Mouse (Mus musculus) heart, embryonic 11.5 days (tissue): ENCODE results near the gene Disc1. TPM values are rescaled to one million over a fixed set of nuclear protein-coding genes. Genes with fewer than 3 reads are reported as not detected.

Source experiments
- ATAC-seq: fragments of 200-750 bp; cut with Nextera tagmentation; replicated peaks from 2 replicates; pipeline ENCODE4 v1.8.0; 2017; ENCODE audit warnings: moderate library complexity; ENCODE audit not compliant: insufficient number of reproducible peaks, low FRiP score, low TSS enrichment
- H3K27ac ChIP-seq: fragments of 300-500 bp; sonication (generic); 2 replicates; pipeline ENCODE4 v1.5.1; 2014; ENCODE audit warnings: mild to moderate bottlenecking, low read depth, low read length
- H3K27me3 ChIP-seq: fragments of 300-500 bp; sonication (generic); 2 replicates; pipeline ENCODE4 v1.6.1; 2014; ENCODE audit warnings: mild to moderate bottlenecking, low read length, mixed read lengths; ENCODE audit not compliant: control insufficient read depth, insufficient read depth
- H3K36me3 ChIP-seq: fragments of 300-500 bp; sonication (generic); 2 replicates; pipeline ENCODE4 v1.6.1; 2014; ENCODE audit warnings: mild to moderate bottlenecking, low read length, moderate library complexity, mixed read lengths; ENCODE audit not compliant: control insufficient read depth, insufficient read depth
- H3K4me1 ChIP-seq: fragments of 300-500 bp; sonication (generic); 2 replicates; pipeline ENCODE4 v1.6.1; 2014; ENCODE audit warnings: low read length; ENCODE audit not compliant: control insufficient read depth, insufficient read depth
- H3K4me2 ChIP-seq: fragments of 300-500 bp; sonication (generic); 2 replicates; pipeline ENCODE4 v1.6.1; 2014; ENCODE audit warnings: mild to moderate bottlenecking, moderate library complexity
- H3K4me3 ChIP-seq: fragments of 300-500 bp; sonication (generic); 2 replicates; pipeline ENCODE4 v1.5.1; 2014; ENCODE audit warnings: low read depth, low read length
- H3K9ac ChIP-seq: fragments of 300-500 bp; sonication (generic); 2 replicates; pipeline ENCODE4 v1.6.1; 2014; ENCODE audit warnings: mild to moderate bottlenecking, low read depth, low read length, moderate library complexity
- H3K9me3 ChIP-seq: fragments of 300-500 bp; sonication (generic); replicated peaks from 2 replicates; pipeline ENCODE4 v1.6.1; 2016; ENCODE audit warnings: low read length; ENCODE audit not compliant: control insufficient read depth
- WGBS: fragments of 180-500 bp; shearing (Covaris S2); extraction: QIAGEN DNeasy Blood & Tissue Kit; methylation state at CpG from one replicate; pipeline ENCODE4 v1.1.7; 2014; ENCODE audit not compliant: insufficient replicate concordance; 5-methylcytosine and 5-hydroxymethylcytosine counted together
- polyA plus RNA-seq: library from polyadenylated mRNA; unstranded; fragments of >200 nt; fragmentation: Nextera tagmentation; extraction: Ambion mirVana; gene quantifications from 2 replicates; pipeline ENCODE4 v1.2.1, GENCODE M21; 2014

Gene Disc1
- polyA plus RNA-seq, 1 experiment from 2014 or later, result 1.8 TPM

- Histone ChIP-seq H3K4me1 (peaks cover 10% of the 10 kb centered on the region; the same call in 1 of the 2 replicates), H3K36me3 (no peaks in the 10 kb centered on the region), H3K9ac (no peak overlapping the region), H3K27me3 (peaks cover 9% of the 10 kb centered on the region), H3K9me3 (no peaks in the 10 kb centered on the region; the same call in 1 of the 2 replicates), H3K4me2 (no peak overlapping the region), H3K4me3 (no peak overlapping the region), H3K27ac (no peak overlapping the region)
- ATAC-seq, result no peak
- 54% methylated on average over 2 of the region's 2 CpGs for WGBS
These were observed 2.0 kb upstream of the Disc1 start for GRCm38 (mm10) chr8:125052026-125052425.

GRCm38 (mm10) chr8:125054436-125054810, 428 bp downstream of the Disc1 start:
- H3K27me3 ChIP-seq, result peaks cover 9% of the 10 kb centered on the region
- H3K4me1 ChIP-seq, result 0 out of 2 replicates have a peak, but pooled peaks cover 6% of the 10 kb centered on the region
- no peaks in the 10 kb centered on the region; the same call in 1 of the 2 replicates for H3K9me3 ChIP-seq
- ATAC-seq, result 0 out of 2 replicates have a peak, but pooled peaks have one; percentile 4
- peak overlapping the region; percentile 80 for H3K9ac ChIP-seq
- peak overlapping the region; percentile 60 for H3K4me3 ChIP-seq
- H3K27ac ChIP-seq, result peak overlapping the region; percentile 30; the same call in 1 of the 2 replicates
- under 1% methylated on average over 38 of the region's 38 CpGs for WGBS
- peak overlapping the region; percentile 93 for H3K4me2 ChIP-seq
- H3K36me3 ChIP-seq, result no peaks in the 10 kb centered on the region

- H3K36me3 ChIP-seq, result no peaks in the 10 kb centered on the region
- no peak overlapping the region for H3K9ac ChIP-seq
- no peaks in the 10 kb centered on the region for H3K27me3 ChIP-seq
- no peaks in the 10 kb centered on the region for H3K4me1 ChIP-seq
- no peak overlapping the region for H3K4me3 ChIP-seq
- 78% methylated on average over 8 of the region's 8 CpGs for WGBS
- ATAC-seq, result no peak
- H3K4me2 ChIP-seq, result no peak overlapping the region
- H3K27ac ChIP-seq, result no peak overlapping the region
- H3K9me3 ChIP-seq, result no peaks in the 10 kb centered on the region
These were observed 6.9 kb downstream of the Disc1 start for GRCm38 (mm10) chr8:125060904-125061303.

DNA sequence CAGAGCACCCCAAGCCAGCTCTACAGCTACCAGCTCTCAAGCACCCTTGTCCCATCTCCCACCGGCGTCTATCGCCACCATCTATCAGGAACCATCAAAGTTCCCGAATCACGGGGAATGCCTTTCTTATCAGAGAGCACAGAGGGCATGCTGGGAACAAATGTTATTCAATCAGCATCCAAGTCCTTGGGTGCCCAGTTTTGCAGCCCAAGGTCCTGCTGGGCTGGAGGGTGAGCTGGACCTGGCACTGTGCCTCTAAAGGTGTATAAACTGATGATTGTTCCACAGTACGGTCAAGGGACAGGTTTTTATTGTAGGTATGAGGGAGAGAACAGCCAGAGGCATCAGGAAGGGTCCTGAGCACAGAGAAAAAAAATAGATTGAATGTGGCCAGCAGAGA, 11.6 kb downstream of the Disc1 start:
- Histone ChIP-seq H3K27me3 (no peaks in the 10 kb centered on the region), H3K4me2 (no peak overlapping the region), H3K27ac (no peak overlapping the region), H3K9me3 (no peaks in the 10 kb centered on the region), H3K36me3 (no peaks in the 10 kb centered on the region), H3K4me1 (peaks cover 14% of the 10 kb centered on the region), H3K4me3 (no peak overlapping the region), H3K9ac (no peak overlapping the region)
- 48% methylated on average over 6 of the region's 6 CpGs for WGBS
- ATAC-seq, result no peak

- 34% methylated on average over 12 of the region's 12 CpGs for WGBS
- H3K9me3 ChIP-seq, result no peaks in the 10 kb centered on the region
- 0 out of 2 replicates have a peak, but pooled peaks have one; percentile 20 for ATAC-seq
- no peak overlapping the region for H3K4me3 ChIP-seq
- H3K4me1 ChIP-seq, result peaks cover 14% of the 10 kb centered on the region
- no peaks in the 10 kb centered on the region for H3K27me3 ChIP-seq
- no peaks in the 10 kb centered on the region for H3K36me3 ChIP-seq
- H3K27ac ChIP-seq, result peak overlapping the region; percentile 73
- peak overlapping the region; percentile 7; the same call in 1 of the 2 replicates for H3K4me2 ChIP-seq
- no peak overlapping the region for H3K9ac ChIP-seq
These were observed 13.1 kb downstream of the Disc1 start for GRCm38 (mm10) chr8:125066913-125067595.

- no peak; the same call in 1 of the 2 replicates for ATAC-seq
- H3K27ac ChIP-seq, result peak overlapping the region; percentile 73
- H3K4me1 ChIP-seq, result peaks cover 15% of the 10 kb centered on the region
- no peak overlapping the region for H3K4me2 ChIP-seq
- no peaks in the 10 kb centered on the region for H3K36me3 ChIP-seq
- no peak overlapping the region for H3K4me3 ChIP-seq
- WGBS, result 60% methylated on average over 9 of the region's 9 CpGs
- H3K27me3 ChIP-seq, result no peaks in the 10 kb centered on the region
- 0 out of 2 replicates have a peak overlapping the region, but pooled peaks have one; percentile 23 for H3K9ac ChIP-seq
- no peaks in the 10 kb centered on the region for H3K9me3 ChIP-seq
These were observed 13.6 kb downstream of the Disc1 start for GRCm38 (mm10) chr8:125067596-125067960.

DNA sequence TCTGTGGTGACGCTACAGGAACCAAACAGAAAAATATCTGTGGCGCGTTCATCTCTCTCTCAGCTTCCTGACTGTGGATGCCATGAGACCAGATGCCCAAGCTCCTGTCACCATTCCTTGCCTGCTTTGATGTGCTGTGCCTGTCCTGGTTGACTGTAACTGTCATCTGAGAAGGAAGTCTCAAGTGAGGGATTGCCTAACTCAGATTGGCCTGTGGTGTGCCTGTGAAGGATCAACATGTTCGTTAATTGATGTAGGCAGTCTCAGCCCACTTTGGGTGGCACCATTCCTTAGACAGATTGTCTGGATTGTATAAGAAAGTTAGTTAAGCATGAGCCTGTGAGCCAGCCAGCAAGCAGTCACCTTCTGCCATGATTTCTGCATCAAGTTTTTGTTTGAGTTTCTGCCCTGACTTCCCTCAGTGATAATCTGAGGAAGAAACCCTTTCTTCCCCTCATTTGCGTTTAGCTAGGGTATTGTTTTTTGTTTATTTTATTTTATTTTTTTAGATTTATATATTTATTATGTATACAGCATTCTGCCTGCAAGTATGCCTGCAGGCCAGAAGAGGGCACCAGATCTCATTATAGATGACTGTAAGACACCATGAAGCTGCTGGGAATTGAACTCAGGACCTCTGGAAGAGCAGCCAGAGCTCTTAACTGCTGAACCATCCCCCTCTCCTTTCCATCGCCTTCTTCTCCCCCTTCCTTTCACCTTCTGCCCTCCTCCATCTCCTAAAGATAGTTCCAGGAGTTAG, 14.3 kb downstream of the Disc1 start:
- H3K27ac ChIP-seq, result peak overlapping the region; percentile 73; the same call in 1 of the 2 replicates
- no peak for ATAC-seq

GRCm38 (mm10) chr8:125069304-125069703, 15.3 kb downstream of the Disc1 start:
- Histone ChIP-seq H3K4me3 (no peak overlapping the region), H3K36me3 (no peaks in the 10 kb centered on the region), H3K4me2 (no peak overlapping the region), H3K4me1 (peaks cover 22% of the 10 kb centered on the region), H3K9me3 (no peaks in the 10 kb centered on the region), H3K27me3 (no peaks in the 10 kb centered on the region), H3K9ac (no peak overlapping the region), H3K27ac (no peak overlapping the region)
- no peak for ATAC-seq
- WGBS, result 64% methylated on average over 7 of the region's 7 CpGs

More for the DNA sequence above, 14.3 kb downstream of the Disc1 start:
- Histone ChIP-seq H3K9me3 (no peaks in the 10 kb centered on the region), H3K4me3 (no peak overlapping the region), H3K27me3 (no peaks in the 10 kb centered on the region), H3K4me1 (peaks cover 20% of the 10 kb centered on the region), H3K36me3 (no peaks in the 10 kb centered on the region), H3K4me2 (no peak overlapping the region), H3K9ac (no peak overlapping the region)
- 74% methylated on average over 6 of the region's 6 CpGs for WGBS
